Mouse (Mus musculus): Measurements from ENCODE around the gene Tinagl1.
A peak's percentile ranks its signal among the peaks of the same experiment; 100 is the strongest.

Gene Tinagl1

GRCm38 (mm10) chr4:130175072-130175711 lies at the start of gene Tinagl1:
Gene Tinagl1, minus strand, starts transcription at chr4:130175122.
- DNase-seq (ENCODE audit: low spot score in 2 of 2): no peak

GRCm38 (mm10) chr4:130224071-130224470 lies 49.1 kb upstream of the Tinagl1 start:
- peak in 1 of 2 experiments; percentile 16 for DNase-seq (ENCODE audit: low spot score in 2 of 2)

- no peak for DNase-seq (ENCODE audit: low spot score in 2 of 2)
Measured at GRCm38 (mm10) chr4:130222179-130222578, 47.3 kb upstream of the Tinagl1 start, which contains the start of gene Gm853. Gene Gm853, minus strand, starts transcription at chr4:130222401.

- no peak for DNase-seq (ENCODE audit: low spot score in 2 of 2)
Measured at GRCm38 (mm10) chr4:130220176-130220575, 45.3 kb upstream of the Tinagl1 start.

GRCm38 (mm10) chr4:130215392-130215791 lies 40.5 kb upstream of the Tinagl1 start:
- DNase-seq (ENCODE audit: low spot score in 2 of 2): no peak

GRCm38 (mm10) chr4:130213857-130214256 lies 38.9 kb upstream of the Tinagl1 start:
- no peak for DNase-seq (ENCODE audit: low spot score in 2 of 2)

- no peak for DNase-seq (ENCODE audit: low spot score in 2 of 2)
Measured at GRCm38 (mm10) chr4:130213197-130213596, 38.3 kb upstream of the Tinagl1 start.

GRCm38 (mm10) chr4:130212421-130212820 lies 37.5 kb upstream of the Tinagl1 start:
- DNase-seq (ENCODE audit: low spot score in 2 of 2): no peak

- no peak for DNase-seq (ENCODE audit: low spot score in 2 of 2)
Measured at GRCm38 (mm10) chr4:130211870-130212269, 36.9 kb upstream of the Tinagl1 start.

- peak; percentile 90 to 93 for DNase-seq (ENCODE audit: low spot score in 2 of 2)
Measured at GRCm38 (mm10) chr4:130198694-130199670, 24.1 kb upstream of the Tinagl1 start.

- DNase-seq (ENCODE audit: low spot score in 2 of 2): no peak
Measured at GRCm38 (mm10) chr4:130196542-130196941, 21.6 kb upstream of the Tinagl1 start.

- DNase-seq (ENCODE audit: low spot score in 2 of 2): no peak
Measured at GRCm38 (mm10) chr4:130195924-130196323, 21.0 kb upstream of the Tinagl1 start.

- DNase-seq (ENCODE audit: low spot score in 2 of 2): no peak
Measured at GRCm38 (mm10) chr4:130192266-130192665, 17.3 kb upstream of the Tinagl1 start.

GRCm38 (mm10) chr4:130189606-130190005 lies 14.7 kb upstream of the Tinagl1 start:
- no peak for DNase-seq (ENCODE audit: low spot score in 2 of 2)

- DNase-seq (ENCODE audit: low spot score in 2 of 2): peak; percentile 81 to 85
Measured at GRCm38 (mm10) chr4:130188806-130189297, 13.9 kb upstream of the Tinagl1 start.

- no peak for DNase-seq (ENCODE audit: low spot score in 2 of 2)
Measured at GRCm38 (mm10) chr4:130186891-130187290, 12.0 kb upstream of the Tinagl1 start.

GRCm38 (mm10) chr4:130186450-130186849 lies 11.5 kb upstream of the Tinagl1 start:
- DNase-seq (ENCODE audit: low spot score in 2 of 2): no peak

GRCm38 (mm10) chr4:130183879-130184278 lies 9.0 kb upstream of the Tinagl1 start:
- no peak for DNase-seq (ENCODE audit: low spot score in 2 of 2)

- DNase-seq (ENCODE audit: low spot score in 2 of 2): no peak
Measured at GRCm38 (mm10) chr4:130183023-130183422, 8.1 kb upstream of the Tinagl1 start.

- no peak for DNase-seq (ENCODE audit: low spot score in 2 of 2)
Measured at GRCm38 (mm10) chr4:130181886-130182285, 7.0 kb upstream of the Tinagl1 start.

- no peak for DNase-seq (ENCODE audit: low spot score in 2 of 2)
Measured at GRCm38 (mm10) chr4:130180909-130181602, 6.1 kb upstream of the Tinagl1 start.

- DNase-seq (ENCODE audit: low spot score in 2 of 2): no peak
Measured at GRCm38 (mm10) chr4:130179876-130180275, 5.0 kb upstream of the Tinagl1 start.

Measured in frontal cortex, postnatal 36 days (tissue).